Mouse (Mus musculus) heart, embryonic 16.5 days (tissue): ENCODE measurements around the gene Noxa1. TPM values are rescaled to one million over a fixed set of nuclear protein-coding genes. Genes with fewer than 3 reads are reported as not detected.

Source experiments
- ATAC-seq: fragments of 200-750 bp; cut with Nextera tagmentation; replicated peaks from 2 replicates; pipeline ENCODE4 v1.8.0; 2017; ENCODE audit warnings: moderate number of reproducible peaks; ENCODE audit not compliant: insufficient read depth, low FRiP score; ENCODE audit errors: extremely low read depth
- H3K27ac ChIP-seq: fragments of 300-500 bp; sonication (generic); 2 replicates; pipeline ENCODE4 v1.5.1; 2014; ENCODE audit warnings: mild to moderate bottlenecking, low read length, control low read depth, moderate library complexity
- H3K27me3 ChIP-seq: fragments of 300-500 bp; sonication (generic); 2 replicates; pipeline ENCODE4 v1.6.1; 2014; ENCODE audit warnings: low read length, mixed read lengths; ENCODE audit not compliant: control insufficient read depth, insufficient read depth
- H3K36me3 ChIP-seq: fragments of 300-500 bp; sonication (generic); 2 replicates; pipeline ENCODE4 v1.6.1; 2014; ENCODE audit not compliant: control insufficient read depth, insufficient read depth
- H3K4me1 ChIP-seq: fragments of 300-500 bp; sonication (generic); 2 replicates; pipeline ENCODE4 v1.6.1; 2014; ENCODE audit warnings: low read length, mixed read lengths; ENCODE audit not compliant: control insufficient read depth, insufficient read depth
- H3K4me2 ChIP-seq: fragments of 300-500 bp; sonication (generic); 2 replicates; pipeline ENCODE4 v1.6.1; 2014; ENCODE audit warnings: low read depth, mild to moderate bottlenecking, control low read depth, low read length
- H3K4me3 ChIP-seq: fragments of 300-500 bp; sonication (generic); 2 replicates; pipeline ENCODE4 v1.5.1; 2014; ENCODE audit warnings: mild to moderate bottlenecking, control low read depth, low read length
- H3K9ac ChIP-seq: fragments of 300-500 bp; sonication (generic); 2 replicates; pipeline ENCODE4 v1.6.1; 2014; ENCODE audit warnings: low read length, control low read depth
- H3K9me3 ChIP-seq: fragments of 300-500 bp; sonication (generic); replicated peaks from 2 replicates; pipeline ENCODE4 v1.6.1; 2016; ENCODE audit warnings: low read length; ENCODE audit not compliant: control insufficient read depth
- WGBS: fragments of 180-500 bp; shearing (Covaris S2); extraction: QIAGEN DNeasy Blood & Tissue Kit; methylation state at CpG from one replicate; pipeline ENCODE4 v1.1.7; 2014; 5-methylcytosine and 5-hydroxymethylcytosine counted together
- polyA plus RNA-seq: library from polyadenylated mRNA; unstranded; fragments of >200 nt; fragmentation: Nextera tagmentation; extraction: Ambion mirVana; gene quantifications from 2 replicates; pipeline ENCODE4 v1.2.1, GENCODE M21; 2015

Noxa1 gene
- polyA plus RNA-seq, 1 experiment from 2014 or later = not detected

GRCm38 (mm10) chr2:25124411-25124810 is 29.5 kb upstream of the Noxa1 start:
- ATAC-seq = no peak
- WGBS = 57% methylated on average over 3 of the region's 3 CpGs
- no peaks in the 10 kb centered on the region for H3K36me3 ChIP-seq
- no peak overlapping the region for H3K4me3 ChIP-seq
- H3K4me2 ChIP-seq = no peak overlapping the region
- peaks cover 23% of the 10 kb centered on the region for H3K4me1 ChIP-seq
- H3K9ac ChIP-seq = no peak overlapping the region
- no peak overlapping the region for H3K27ac ChIP-seq
- no peaks in the 10 kb centered on the region for H3K27me3 ChIP-seq
- H3K9me3 ChIP-seq = no peaks in the 10 kb centered on the region

- Histone ChIP-seq H3K27me3 (no peaks in the 10 kb centered on the region), H3K4me3 (no peak overlapping the region), H3K4me1 (peaks cover 18% of the 10 kb centered on the region), H3K9me3 (no peaks in the 10 kb centered on the region), H3K27ac (no peak overlapping the region), H3K9ac (no peak overlapping the region), H3K36me3 (no peaks in the 10 kb centered on the region), H3K4me2 (no peak overlapping the region)
- 69% methylated on average over 5 of the region's 5 CpGs for WGBS
- ATAC-seq = no peak
Measured at GRCm38 (mm10) chr2:25123527-25123926, 28.6 kb upstream of the Noxa1 start.

- 47% methylated on average over 2 of the region's 2 CpGs for WGBS
- Histone ChIP-seq H3K27ac (no peak overlapping the region), H3K9me3 (no peaks in the 10 kb centered on the region), H3K36me3 (no peaks in the 10 kb centered on the region), H3K9ac (no peak overlapping the region), H3K4me3 (no peak overlapping the region), H3K4me2 (no peak overlapping the region), H3K4me1 (peaks cover 12% of the 10 kb centered on the region), H3K27me3 (no peaks in the 10 kb centered on the region)
- no peak for ATAC-seq
Measured at GRCm38 (mm10) chr2:25122666-25123065, 27.7 kb upstream of the Noxa1 start.

- Histone ChIP-seq H3K4me1 (no peaks in the 10 kb centered on the region), H3K36me3 (no peaks in the 10 kb centered on the region), H3K27ac (no peak overlapping the region), H3K9me3 (no peaks in the 10 kb centered on the region), H3K4me2 (no peak overlapping the region), H3K4me3 (no peak overlapping the region), H3K27me3 (no peaks in the 10 kb centered on the region), H3K9ac (no peak overlapping the region)
- WGBS = 68% methylated on average over 7 of the region's 7 CpGs
- ATAC-seq = no peak
Measured at GRCm38 (mm10) chr2:25120963-25121362, 26.0 kb upstream of the Noxa1 start.

- ATAC-seq = no peak
- Histone ChIP-seq H3K9me3 (no peaks in the 10 kb centered on the region), H3K4me2 (no peak overlapping the region), H3K4me3 (no peak overlapping the region), H3K27me3 (no peaks in the 10 kb centered on the region), H3K27ac (no peak overlapping the region), H3K9ac (no peak overlapping the region), H3K4me1 (peaks cover 7% of the 10 kb centered on the region), H3K36me3 (no peaks in the 10 kb centered on the region)
- 27% methylated on average over 2 of the region's 2 CpGs for WGBS
Measured at GRCm38 (mm10) chr2:25115442-25115841, 20.5 kb upstream of the Noxa1 start.

- Histone ChIP-seq H3K4me3 (no peak overlapping the region), H3K27me3 (no peaks in the 10 kb centered on the region), H3K9ac (no peak overlapping the region), H3K4me2 (no peak overlapping the region), H3K27ac (no peak overlapping the region), H3K9me3 (no peaks in the 10 kb centered on the region), H3K4me1 (peaks cover 7% of the 10 kb centered on the region), H3K36me3 (no peaks in the 10 kb centered on the region)
- 64% methylated on average over 2 of the region's 2 CpGs for WGBS
- no peak for ATAC-seq
Measured at GRCm38 (mm10) chr2:25114308-25114707, 19.4 kb upstream of the Noxa1 start.

- no peak overlapping the region for H3K9ac ChIP-seq
Measured at GRCm38 (mm10) chr2:25111184-25111791, 16.3 kb upstream of the Noxa1 start.

GRCm38 (mm10) chr2:25110505-25111183 is 15.7 kb upstream of the Noxa1 start:
- no peak overlapping the region for H3K9ac ChIP-seq
- no peaks in the 10 kb centered on the region for H3K36me3 ChIP-seq
- H3K27me3 ChIP-seq = no peaks in the 10 kb centered on the region
- no peak; the same call in 1 of the 2 replicates for ATAC-seq
- no peaks in the 10 kb centered on the region for H3K9me3 ChIP-seq
- H3K27ac ChIP-seq = peak overlapping the region; percentile 84
- H3K4me3 ChIP-seq = no peak overlapping the region
- H3K4me2 ChIP-seq = no peak overlapping the region
- peaks cover 21% of the 10 kb centered on the region for H3K4me1 ChIP-seq

More at GRCm38 (mm10) chr2:25111184-25111791, 16.3 kb upstream of the Noxa1 start:
- ATAC-seq = peak; percentile 74
- H3K4me2 ChIP-seq = no peak overlapping the region
- WGBS = 46% methylated on average over 9 of the region's 9 CpGs
- no peak overlapping the region for H3K4me3 ChIP-seq
- no peaks in the 10 kb centered on the region for H3K9me3 ChIP-seq
- H3K36me3 ChIP-seq = no peaks in the 10 kb centered on the region
- H3K27ac ChIP-seq = peak overlapping the region; percentile 84
- peaks cover 14% of the 10 kb centered on the region for H3K4me1 ChIP-seq
- H3K27me3 ChIP-seq = no peaks in the 10 kb centered on the region

GRCm38 (mm10) chr2:25109487-25109886 is 14.5 kb upstream of the Noxa1 start:
- no peak overlapping the region for H3K4me3 ChIP-seq
- no peak overlapping the region for H3K9ac ChIP-seq
- H3K27me3 ChIP-seq = no peaks in the 10 kb centered on the region
- no peaks in the 10 kb centered on the region for H3K9me3 ChIP-seq
- no peak overlapping the region for H3K4me2 ChIP-seq
- H3K27ac ChIP-seq = no peak overlapping the region
- peaks cover 23% of the 10 kb centered on the region for H3K4me1 ChIP-seq
- H3K36me3 ChIP-seq = no peaks in the 10 kb centered on the region
- no peak for ATAC-seq
